In the genomic region with DNA sequence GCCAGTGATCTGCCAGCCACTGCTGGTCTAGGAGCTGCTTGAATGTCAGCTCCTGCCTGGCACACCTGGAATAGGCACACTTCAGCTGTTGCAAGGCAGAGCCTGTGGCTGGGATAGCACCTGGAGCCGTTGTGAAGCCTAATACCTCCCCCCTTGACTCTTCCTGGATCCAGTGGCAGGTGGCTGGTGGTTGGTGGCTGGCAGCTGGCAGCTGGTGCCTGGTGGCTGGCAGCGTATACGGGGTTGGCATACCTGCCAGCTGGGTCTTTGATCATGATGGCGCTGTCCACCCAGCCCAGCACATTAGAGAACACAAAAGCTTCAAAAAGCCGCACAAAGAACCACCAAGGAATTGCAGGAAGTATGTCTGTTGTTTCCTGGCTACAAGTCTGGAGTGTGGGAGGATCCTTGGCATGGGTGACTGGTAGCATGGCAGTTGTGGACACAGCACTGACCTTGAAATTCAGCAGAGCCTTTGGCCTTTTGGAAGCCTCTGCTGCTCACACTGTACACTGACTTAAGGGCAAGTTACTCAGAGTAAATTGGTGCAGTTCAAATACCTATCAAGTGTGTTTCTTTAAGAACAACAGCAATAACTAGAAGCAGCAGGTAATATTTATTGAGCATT, we compare ENCODE assay signal across 12 mouse cellular contexts.
DNase-seq lines count a peak whose midpoint lies in the region; ATAC-seq and TF ChIP-seq lines count a peak whose summit lies in the region.
"Had no signal": no experiment of that assay in that cellular context is flagged by ENCODE, and none has a peak within 500 bp of the region (broad histone marks: within the 10 kb centered on the region; RNA-seq: fewer than 3 reads in every experiment).

No protein-coding gene starts in this region.

- H3K4me2 ChIP-seq in hindbrain, embryonic 14.5 days (replicated peaks): no peak overlapping the region
- no peak overlapping the region for H3K4me2 ChIP-seq in forebrain, postnatal 0 days (ENCODE audit: low read depth)
- H3K4me2 ChIP-seq: heart, embryonic 11.5 days had no signal

- H3K4me3 ChIP-seq in hindbrain, embryonic 14.5 days (replicated peaks; ENCODE audit: low read length): no peak overlapping the region
- no peak overlapping the region for H3K4me3 ChIP-seq in hindbrain, embryonic 10.5 days
- H3K4me3 ChIP-seq in forebrain, postnatal 0 days (ENCODE audit: low read depth, low read length): no peak overlapping the region
- H3K4me3 ChIP-seq: forebrain, embryonic 10.5 days had no signal

- no peak for ATAC-seq in hindbrain, embryonic 14.5 days (ENCODE audit: low FRiP score)
- ATAC-seq in forebrain, postnatal 0 days: no peak; the same call in 1 of the 2 replicates
- ATAC-seq: intestine, embryonic 16.5 days had no signal

- H3K27ac ChIP-seq in hindbrain, embryonic 14.5 days: no peak overlapping the region
- H3K27ac ChIP-seq in hindbrain, embryonic 10.5 days: no peak overlapping the region
- H3K27ac ChIP-seq in forebrain, postnatal 0 days (ENCODE audit: low read depth, low read length): no peak overlapping the region
- H3K27ac ChIP-seq: forebrain, embryonic 10.5 days had no signal

- no peaks in the 10 kb centered on the region for H3K36me3 ChIP-seq in hindbrain, embryonic 14.5 days (replicated peaks; ENCODE audit: control insufficient read depth, insufficient read depth)
- H3K36me3 ChIP-seq in hindbrain, embryonic 10.5 days: no peaks in the 10 kb centered on the region
- H3K36me3 ChIP-seq in forebrain, postnatal 0 days (ENCODE audit: insufficient read depth): no peaks in the 10 kb centered on the region
- H3K36me3 ChIP-seq: forebrain, embryonic 10.5 days had no signal

- WGBS in hindbrain, embryonic 14.5 days: 81% methylated on average over 5 of the region's 5 CpGs
- whole genome bisulfite sequencing in hindbrain, embryonic 10.5 days: 90% methylated on average over 5 of the region's 5 CpGs
- 62% methylated on average over 5 of the region's 5 CpGs for WGBS in forebrain, postnatal 0 days

- TF ChIP-seq CTCF in forebrain, postnatal 0 days (IDR thresholded peaks at IDR 0.05; ENCODE audit: low read depth): no peak

- no peaks in the 10 kb centered on the region for H3K27me3 ChIP-seq in hindbrain, embryonic 14.5 days (ENCODE audit: control insufficient read depth, insufficient read depth, low read length)
- no peaks in the 10 kb centered on the region for H3K27me3 ChIP-seq in hindbrain, embryonic 10.5 days (ENCODE audit: insufficient read depth, poor library complexity, severe bottlenecking)
- no peaks in the 10 kb centered on the region for H3K27me3 ChIP-seq in forebrain, postnatal 0 days (ENCODE audit: insufficient read depth, low read length)

- peak; percentile 27 for DNase-seq in hindbrain, embryonic 14.5 days (ENCODE audit: low spot score)
- no peak for DNase-seq in hindbrain, embryonic 10.5 days (ENCODE audit: low spot score)
- DNase-seq in lung, postnatal 36 days: peak; percentile 27
- no peak for DNase-seq in lung, postnatal 10 days
- DNase-seq in gastrocnemius, postnatal 25 days: peak; percentile 44
- DNase-seq in thymus, postnatal 25 days: peak; percentile 56
- no peak for DNase-seq in forebrain, postnatal 0 days
- DNase-seq: cerebellum, postnatal 36 days; lung, postnatal 14 days had no signal

- no peaks in the 10 kb centered on the region for H3K9me3 ChIP-seq in hindbrain, embryonic 14.5 days (ENCODE audit: control insufficient read depth, low read length)
- H3K9me3 ChIP-seq in hindbrain, embryonic 10.5 days: no peaks in the 10 kb centered on the region
- no peaks in the 10 kb centered on the region for H3K9me3 ChIP-seq in forebrain, postnatal 0 days (ENCODE audit: low read length)
- H3K9me3 ChIP-seq: forebrain, embryonic 10.5 days had no signal

- no peak overlapping the region for H3K9ac ChIP-seq in hindbrain, embryonic 14.5 days
- H3K9ac ChIP-seq in forebrain, postnatal 0 days: no peak overlapping the region

- H3K4me1 ChIP-seq in hindbrain, embryonic 14.5 days (replicated peaks; ENCODE audit: control insufficient read depth, insufficient read depth, low read length): no peaks in the 10 kb centered on the region
- peaks cover 12% of the 10 kb centered on the region for H3K4me1 ChIP-seq in hindbrain, embryonic 10.5 days (replicated peaks)
- H3K4me1 ChIP-seq in forebrain, postnatal 0 days (ENCODE audit: insufficient read depth): no peaks in the 10 kb centered on the region

Comparison
In these comparisons a context has a peak if more than half of its experiments do, and no peak if none do; other contexts are left out.
1. DNase-seq: peak in hindbrain, embryonic 14.5 days (single experiment), lung, postnatal 36 days (single experiment), gastrocnemius, postnatal 25 days (single experiment) and thymus, postnatal 25 days (single experiment); none in hindbrain, embryonic 10.5 days (single experiment), lung, postnatal 10 days (single experiment) and forebrain, postnatal 0 days (single experiment).